Mouse (Mus musculus) left cerebral cortex, adult 9 months (tissue): ENCODE measurements at regions not wholly inside any gene's neighbourhood (a gene's known extent, or its start where the extent isn't known, plus 50 kb on each side); places are given as distances from the start of the nearest gene placed in this dataset.

Experiments used
- DNase-seq, 2 experiments: peaks; one replicate each; pipeline ENCODE4 v3.0.0; 2022; ENCODE audit warnings: low spot score in 2 of 2

- DNase-seq: no peak
These were observed 287.9 kb downstream of the Cd109 start for GRCm38 (mm10) chr9:78903211-78903610.

GRCm38 (mm10) chr9:78917336-78917735 lies 302.0 kb downstream of the Cd109 start:
- no peak for DNase-seq

- DNase-seq: no peak
These were observed 310.7 kb downstream of the Cd109 start for GRCm38 (mm10) chr9:78925977-78926593.

GRCm38 (mm10) chr9:78941648-78942047 lies 326.3 kb downstream of the Cd109 start:
- peak in 1 of 2 experiments; percentile 8 for DNase-seq

- DNase-seq: no peak
These were observed 349.5 kb downstream of the Cd109 start for GRCm38 (mm10) chr9:78964813-78965212.

- DNase-seq: no peak
These were observed 350.0 kb downstream of the Cd109 start for GRCm38 (mm10) chr9:78965226-78965950.

- no peak for DNase-seq
These were observed 356.4 kb downstream of the Cd109 start for GRCm38 (mm10) chr9:78971731-78972130.

DNA sequence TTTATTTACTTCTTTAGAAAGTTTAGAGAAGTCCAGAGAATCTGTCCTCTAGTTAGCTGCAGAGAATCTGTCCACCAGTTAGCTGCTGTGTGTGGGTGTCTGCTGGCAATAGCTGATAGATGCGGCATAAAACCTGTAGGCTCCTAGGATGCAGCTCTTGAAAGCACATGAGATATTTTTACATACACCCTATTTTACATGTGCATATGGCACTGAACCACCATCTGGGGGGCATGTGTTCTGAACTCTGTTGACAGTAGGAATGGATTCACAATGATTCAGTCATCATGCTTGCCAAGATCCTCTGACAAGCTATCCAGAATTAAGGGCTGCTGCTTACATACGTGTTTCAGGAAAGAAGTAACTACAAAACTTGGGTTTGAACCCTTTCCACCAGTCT lies 368.4 kb downstream of the Cd109 start:
- DNase-seq: peak; percentile 35 to 61

DNA sequence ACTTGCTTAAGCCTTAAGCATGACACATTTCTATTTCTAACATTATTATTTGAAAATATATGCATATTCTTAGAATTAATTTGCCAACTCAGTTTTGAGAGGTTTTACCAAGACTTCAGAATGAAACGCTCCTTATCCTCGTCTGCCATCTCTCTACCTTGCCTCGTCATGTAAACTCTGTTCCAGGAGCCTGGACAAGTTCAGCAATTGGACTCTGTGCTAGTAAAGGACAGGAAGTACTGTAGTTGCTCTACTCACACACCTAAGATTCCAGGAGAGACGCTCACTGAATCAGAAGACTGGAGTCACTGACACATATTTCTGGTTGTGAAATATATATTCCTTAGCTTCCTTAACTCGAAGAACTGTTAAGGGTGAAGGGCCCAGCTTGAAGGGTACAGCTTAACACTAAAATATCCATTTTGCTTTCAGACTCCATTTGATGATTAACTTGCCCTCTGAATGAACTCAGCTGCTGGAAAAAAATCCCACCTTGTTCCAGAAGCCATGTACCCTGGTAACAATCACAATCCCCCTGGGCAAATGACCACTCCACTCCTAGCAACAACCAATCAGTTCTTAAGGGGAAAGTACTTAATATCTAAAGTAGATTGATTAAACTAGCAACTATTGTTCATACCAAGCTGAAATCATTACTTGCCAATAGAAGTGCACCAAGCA lies 370.0 kb downstream of the Cd109 start:
- no peak for DNase-seq

DNA sequence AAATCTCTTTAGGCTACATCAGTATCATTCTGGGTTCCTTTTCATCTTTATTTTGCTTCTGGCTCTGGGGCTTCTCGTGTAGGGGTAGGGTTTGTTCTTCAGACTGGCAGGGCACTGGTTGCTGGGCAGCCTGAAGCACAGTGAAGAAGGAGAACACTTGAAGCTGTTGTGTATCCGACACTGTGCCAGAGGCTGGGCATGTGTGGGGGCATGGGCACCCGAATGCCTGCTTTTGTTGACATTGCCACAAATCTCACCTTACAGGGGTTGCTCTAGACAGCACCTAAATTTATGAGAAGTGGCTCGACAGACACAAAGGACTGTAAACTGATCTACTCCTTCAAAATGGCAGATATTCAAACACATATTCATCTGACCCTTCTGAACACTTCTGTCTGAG lies 376.0 kb downstream of the Cd109 start:
- DNase-seq: no peak

DNA sequence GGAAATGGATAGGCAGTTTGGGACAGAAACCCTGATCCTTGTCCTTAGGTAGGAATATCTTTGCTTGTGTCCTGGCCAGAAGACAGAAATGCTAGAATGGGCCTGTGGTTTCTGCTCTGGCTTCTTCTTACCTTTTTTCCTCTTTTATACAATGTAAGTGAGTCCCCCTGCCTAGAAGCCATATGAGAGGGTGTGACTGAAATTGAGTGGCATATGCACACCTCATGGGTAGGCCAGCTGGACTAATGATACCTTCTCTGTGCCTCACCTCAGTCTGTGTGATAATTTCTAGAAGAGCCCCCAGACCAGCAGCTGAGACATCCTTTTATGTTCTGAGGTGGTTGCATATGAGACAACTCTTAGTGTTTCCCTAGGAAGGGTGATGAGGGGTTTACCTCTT lies 385.7 kb downstream of the Cd109 start:
- no peak for DNase-seq

DNA sequence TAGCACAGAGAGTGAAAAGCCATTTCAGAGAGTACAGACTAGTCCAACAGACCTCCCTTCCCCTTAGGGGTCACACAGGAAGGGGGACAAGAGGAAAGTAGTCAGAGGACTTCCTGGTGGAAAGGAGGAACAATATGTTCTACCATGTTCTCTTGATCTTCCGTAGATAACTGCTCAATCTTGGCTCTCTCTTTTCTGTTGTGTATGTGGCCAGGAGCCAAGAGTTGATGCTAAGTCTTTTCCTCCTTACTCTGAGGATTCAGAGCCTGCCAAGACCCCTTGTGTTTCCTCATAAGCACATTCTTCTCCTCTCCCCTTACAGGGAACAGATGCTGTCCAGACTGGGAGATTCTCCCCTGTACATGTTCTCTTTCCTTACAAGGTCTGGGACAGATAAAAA lies 386.6 kb downstream of the Cd109 start:
- no peak for DNase-seq

DNA sequence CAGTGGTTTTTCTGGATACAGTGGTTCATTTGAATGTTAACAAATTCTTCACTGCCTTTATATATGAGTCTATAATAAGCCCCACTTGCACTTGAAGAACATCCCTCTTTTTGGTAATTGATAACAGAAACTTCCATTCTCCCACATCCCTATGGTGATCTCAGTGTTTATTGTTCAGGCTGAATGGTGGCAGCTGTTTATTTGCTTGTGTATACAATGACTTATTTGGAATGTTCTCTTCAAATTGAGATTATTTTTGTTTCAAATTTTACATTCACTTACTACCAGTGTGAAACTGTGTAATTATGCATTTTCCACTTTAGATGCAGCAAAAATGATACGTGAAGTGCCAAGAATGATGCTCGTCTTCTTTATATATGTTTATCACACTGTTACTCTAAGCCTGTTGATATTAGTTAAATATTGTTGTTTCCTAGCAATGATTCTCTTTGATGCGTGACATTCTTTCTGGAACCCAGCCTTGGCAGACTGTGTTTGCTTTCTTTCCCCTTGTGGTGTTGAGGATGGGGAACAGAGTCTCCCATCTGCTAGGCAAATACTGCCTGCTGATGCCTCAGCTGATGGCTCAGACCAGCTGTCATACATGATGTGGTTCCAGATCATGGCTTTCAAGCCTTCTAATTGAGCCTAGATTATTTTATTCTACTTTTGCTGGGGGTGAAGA lies 389.1 kb downstream of the Cd109 start:
- peak in 1 of 2 experiments; percentile 4 for DNase-seq

DNA sequence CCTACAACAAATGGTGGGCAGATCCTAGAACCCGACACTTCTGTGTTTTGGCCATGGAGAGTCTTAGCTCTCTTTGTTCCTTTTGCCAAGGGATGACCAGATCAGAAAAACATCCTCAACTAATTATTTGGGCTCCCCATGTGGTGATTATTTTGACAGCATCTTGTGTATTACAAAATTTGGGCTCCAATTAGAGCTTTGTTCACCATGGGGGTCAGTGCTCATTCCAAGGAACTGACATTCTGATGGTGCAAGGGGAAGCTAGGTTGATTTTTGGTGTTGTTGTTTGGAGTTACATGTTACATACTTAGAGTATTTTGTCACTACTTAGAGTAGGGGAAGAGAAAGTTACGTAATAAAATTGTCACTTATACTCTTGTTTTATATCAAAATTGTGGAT lies 406.9 kb downstream of the Cd109 start:
- DNase-seq: no peak

DNA sequence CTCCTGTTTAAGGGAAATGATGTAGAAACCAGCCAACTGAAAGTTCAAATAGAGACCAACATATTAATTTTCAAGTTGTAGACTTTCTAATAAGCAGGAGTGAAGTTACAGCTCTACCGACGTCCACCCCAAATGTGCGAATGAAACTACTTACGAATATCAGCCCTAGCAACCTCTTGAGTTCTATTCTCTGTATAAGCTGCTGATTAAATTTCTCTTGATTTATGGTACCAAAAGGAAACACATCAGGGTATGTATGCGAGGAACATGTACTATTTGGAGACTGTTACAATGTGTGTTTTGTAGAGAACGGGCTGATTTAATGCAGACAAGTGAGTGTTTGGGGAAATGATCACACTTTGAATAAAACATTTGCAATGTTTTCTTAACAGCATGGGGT lies 412.9 kb downstream of the Cd109 start:
- DNase-seq: no peak

GRCm38 (mm10) chr9:79029456-79029855 lies 414.1 kb downstream of the Cd109 start:
- DNase-seq: no peak

- no peak for DNase-seq
These were observed 420.3 kb downstream of the Cd109 start for GRCm38 (mm10) chr9:79035677-79036076.

DNA sequence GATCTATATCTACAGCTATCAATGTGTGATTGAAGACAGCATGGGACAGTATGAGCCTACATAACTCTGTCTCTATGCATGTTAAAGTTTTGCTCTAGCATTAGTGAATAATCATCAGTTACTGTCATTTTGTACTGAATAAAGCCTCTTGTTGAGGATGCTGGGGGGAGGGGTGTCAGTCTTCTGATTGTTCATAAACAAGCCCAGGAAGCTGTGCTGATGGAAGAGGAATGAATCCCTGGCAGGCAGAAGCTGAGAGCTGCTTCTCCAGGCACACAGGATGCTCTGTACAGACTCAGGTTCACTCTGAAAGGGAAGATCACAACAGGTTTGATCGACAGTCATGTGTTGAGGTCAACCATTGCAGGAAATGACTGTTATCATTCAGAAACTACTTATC lies 421.7 kb downstream of the Cd109 start:
- DNase-seq: no peak

- no peak for DNase-seq
These were observed 423.6 kb downstream of the Cd109 start for GRCm38 (mm10) chr9:79038971-79039370.

DNA sequence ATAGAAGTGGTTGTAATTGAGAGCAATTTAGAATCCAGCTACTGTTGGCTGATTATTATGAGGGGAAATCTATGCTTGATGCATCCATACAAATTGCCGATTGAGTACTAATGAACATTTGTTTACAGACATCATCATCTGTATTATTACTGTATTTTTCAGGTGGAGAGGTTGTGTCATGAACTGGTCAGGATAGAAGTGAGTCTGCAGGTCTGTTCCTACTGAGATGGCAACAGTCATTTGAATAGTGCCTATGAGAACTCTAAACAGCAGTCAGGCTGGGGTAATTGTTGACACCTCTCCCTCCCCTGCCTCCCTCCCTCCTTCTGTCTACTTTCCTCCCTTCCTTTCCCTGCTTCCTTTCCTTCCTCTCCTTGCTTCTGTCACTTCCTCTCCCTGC lies 429.0 kb downstream of the Cd109 start:
- DNase-seq: no peak

DNA sequence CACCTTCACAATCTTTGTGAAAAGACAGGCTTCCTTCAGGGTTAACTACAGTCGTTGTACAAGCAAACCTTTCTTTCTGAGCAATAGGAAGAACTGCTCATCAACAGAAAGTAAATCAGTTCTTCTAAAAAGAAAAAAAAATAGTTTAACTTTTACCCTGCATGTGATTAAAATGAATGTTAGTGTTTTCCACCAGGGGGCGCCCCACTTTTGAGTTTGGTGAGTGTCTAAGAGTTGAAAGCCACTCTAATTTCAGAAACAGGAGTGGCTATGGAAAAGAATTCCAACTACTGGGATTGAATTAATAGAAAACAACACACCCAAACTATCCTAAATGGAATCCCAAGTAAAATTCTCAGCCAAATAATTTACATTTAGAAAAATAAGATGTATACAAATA lies 430.0 kb downstream of the Cd109 start:
- DNase-seq: peak in 1 of 2 experiments; percentile 10

GRCm38 (mm10) chr9:79071961-79072360 lies 456.6 kb downstream of the Cd109 start:
- no peak for DNase-seq
